Mouse (Mus musculus): Measurements from ENCODE around the gene Naaa. TPM values are rescaled to one million over a fixed set of nuclear protein-coding genes. Genes with fewer than 3 reads are reported as not detected.

Naaa gene
- total and polyA plus RNA-seq, 2 experiments from 2014 or later: 23.6 to 33.1 TPM

DNA sequence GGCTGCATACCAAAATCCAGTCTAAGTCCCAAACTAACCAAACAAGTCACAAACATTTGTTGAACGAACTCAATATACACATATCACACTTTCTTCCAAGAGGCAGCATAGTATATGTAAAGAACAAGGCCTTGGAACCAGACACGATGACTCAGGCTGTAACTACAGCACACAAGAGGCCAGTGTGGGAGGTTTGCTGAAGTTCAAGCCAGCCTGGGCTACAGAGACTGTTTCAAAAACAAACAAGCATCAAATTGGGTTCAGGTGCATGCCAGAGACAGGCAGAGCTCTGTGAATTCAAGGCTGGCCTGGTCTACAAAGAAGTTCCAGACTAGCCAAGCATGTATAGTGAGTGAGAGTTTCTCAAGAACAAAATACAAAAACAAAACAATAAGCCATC lies 16.6 kb upstream of the Naaa start:
- Histone ChIP-seq H3K4me1 (ENCODE audit: insufficient read depth) (no peaks in the 10 kb centered on the region), H3K36me3 (ENCODE audit: insufficient read depth) (peaks cover 82% of the 10 kb centered on the region), H3K9me3 (ENCODE audit: low read length) (no peaks in the 10 kb centered on the region), H3K27me3 (ENCODE audit: insufficient read depth, low read length) (no peaks in the 10 kb centered on the region), H3K4me3 (ENCODE audit: low read depth, low read length) (no peak overlapping the region), H3K4me2 (ENCODE audit: low read depth) (no peak overlapping the region), H3K27ac (ENCODE audit: low read depth, low read length) (no peak overlapping the region), H3K9ac (no peak overlapping the region)
- TF ChIP-seq CTCF (IDR thresholded peaks at IDR 0.05; ENCODE audit: low read depth): no peak
- no peak for DNase-seq
- 90% methylated on average over 2 of the region's 2 CpGs for WGBS
- ATAC-seq: no peak

- 93% methylated on average over 6 of the region's 6 CpGs for WGBS
- Histone ChIP-seq H3K27ac (ENCODE audit: low read depth, low read length) (no peak overlapping the region), H3K9ac (no peak overlapping the region), H3K4me2 (ENCODE audit: low read depth) (no peak overlapping the region), H3K4me3 (ENCODE audit: low read depth, low read length) (no peak overlapping the region), H3K27me3 (ENCODE audit: insufficient read depth, low read length) (no peaks in the 10 kb centered on the region), H3K9me3 (ENCODE audit: low read length) (no peaks in the 10 kb centered on the region), H3K36me3 (ENCODE audit: insufficient read depth) (peaks cover 88% of the 10 kb centered on the region), H3K4me1 (ENCODE audit: insufficient read depth) (no peaks in the 10 kb centered on the region)
- TF ChIP-seq CTCF (IDR thresholded peaks at IDR 0.05; ENCODE audit: low read depth): no peak
- DNase-seq (no peak), ATAC-seq (no peak)
Measured at GRCm38 (mm10) chr5:92291652-92292414, 13.9 kb upstream of the Naaa start.

GRCm38 (mm10) chr5:92287840-92288239 lies 9.9 kb upstream of the Naaa start:
- WGBS: 87% methylated on average over 6 of the region's 6 CpGs
- no peaks in the 10 kb centered on the region for H3K27me3 ChIP-seq (ENCODE audit: insufficient read depth, low read length)
- no peak overlapping the region for H3K9ac ChIP-seq
- H3K4me3 ChIP-seq (ENCODE audit: low read depth, low read length): no peak overlapping the region
- H3K36me3 ChIP-seq (ENCODE audit: insufficient read depth): peaks cover 74% of the 10 kb centered on the region
- no peak for TF ChIP-seq CTCF (IDR thresholded peaks at IDR 0.05; ENCODE audit: low read depth)
- no peak for ATAC-seq
- H3K4me2 ChIP-seq (ENCODE audit: low read depth): no peak overlapping the region
- no peaks in the 10 kb centered on the region for H3K9me3 ChIP-seq (ENCODE audit: low read length)
- H3K27ac ChIP-seq (ENCODE audit: low read depth, low read length): no peak overlapping the region
- H3K4me1 ChIP-seq (ENCODE audit: insufficient read depth): no peaks in the 10 kb centered on the region
- DNase-seq: no peak

- peaks cover 29% of the 10 kb centered on the region for H3K36me3 ChIP-seq (ENCODE audit: insufficient read depth)
- H3K27me3 ChIP-seq (ENCODE audit: insufficient read depth, low read length): no peaks in the 10 kb centered on the region
- TF ChIP-seq CTCF (IDR thresholded peaks at IDR 0.05; ENCODE audit: low read depth): no peak
- H3K9me3 ChIP-seq (ENCODE audit: low read length): no peaks in the 10 kb centered on the region
- no peak overlapping the region for H3K4me3 ChIP-seq (ENCODE audit: low read depth, low read length)
- H3K27ac ChIP-seq (ENCODE audit: low read depth, low read length): no peak overlapping the region
- ATAC-seq: no peak
- H3K4me2 ChIP-seq (ENCODE audit: low read depth): no peak overlapping the region
- no peaks in the 10 kb centered on the region for H3K4me1 ChIP-seq (ENCODE audit: insufficient read depth)
- no peak for DNase-seq
- 87% methylated on average over 3 of the region's 3 CpGs for WGBS
- H3K9ac ChIP-seq: no peak overlapping the region
Measured at GRCm38 (mm10) chr5:92283107-92283506, 5.1 kb upstream of the Naaa start.

DNA sequence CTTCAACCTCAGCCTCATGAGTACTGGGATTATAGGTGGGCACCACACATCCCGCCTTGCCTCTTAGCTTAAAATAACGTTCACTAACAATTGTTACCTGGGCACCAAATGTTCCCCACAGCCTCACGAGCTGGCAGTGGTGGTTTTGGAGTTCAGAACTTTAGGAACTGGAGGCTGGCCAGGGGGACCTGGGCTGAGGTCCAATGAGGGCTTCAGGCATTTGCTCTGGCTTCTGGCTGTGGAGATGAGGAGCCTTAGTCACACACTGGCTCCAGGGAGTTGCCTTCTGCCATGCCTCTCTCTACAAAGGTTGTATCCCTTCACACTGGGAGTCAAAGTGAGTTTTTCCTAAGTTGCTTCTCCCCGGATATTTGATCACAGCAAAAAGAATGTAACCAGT lies 4.6 kb upstream of the Naaa start:
- Histone ChIP-seq H3K27ac (ENCODE audit: low read depth, low read length) (no peak overlapping the region), H3K36me3 (ENCODE audit: insufficient read depth) (peaks cover 24% of the 10 kb centered on the region), H3K4me2 (ENCODE audit: low read depth) (no peak overlapping the region), H3K4me3 (ENCODE audit: low read depth, low read length) (no peak overlapping the region), H3K27me3 (ENCODE audit: insufficient read depth, low read length) (no peaks in the 10 kb centered on the region), H3K9me3 (ENCODE audit: low read length) (no peaks in the 10 kb centered on the region), H3K9ac (no peak overlapping the region), H3K4me1 (ENCODE audit: insufficient read depth) (no peaks in the 10 kb centered on the region)
- ATAC-seq: no peak
- TF ChIP-seq CTCF (IDR thresholded peaks at IDR 0.05; ENCODE audit: low read depth): no peak
- WGBS: 68% methylated on average over 4 of the region's 4 CpGs
- no peak for DNase-seq

DNA sequence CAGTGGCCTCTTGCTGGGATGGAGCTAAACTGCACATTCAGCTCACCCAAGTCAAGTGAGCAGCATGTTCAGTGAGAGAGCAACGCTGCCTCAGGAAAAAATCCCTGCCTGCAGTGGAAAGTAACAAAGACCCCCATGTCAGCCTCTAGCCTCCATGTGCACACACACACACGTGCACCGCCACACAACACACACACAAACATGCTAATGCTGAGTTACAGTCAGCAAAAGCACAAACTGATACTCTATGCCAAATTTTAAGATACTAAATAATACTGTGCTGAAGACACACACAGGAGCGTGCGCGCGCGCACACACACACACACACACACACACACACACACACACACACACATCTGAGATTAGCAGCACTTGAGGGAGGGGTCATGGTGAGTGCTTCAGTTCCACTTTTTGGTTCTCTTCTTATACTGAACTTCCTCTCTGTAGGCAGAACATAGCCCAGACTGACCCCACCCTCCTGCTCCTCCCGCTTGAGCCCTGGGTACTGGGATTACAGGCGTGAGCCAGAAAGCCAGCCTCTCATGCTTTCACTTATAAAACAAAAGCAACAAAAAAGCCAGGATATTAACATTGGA lies 1.1 kb upstream of the Naaa start:
- Histone ChIP-seq H3K4me3 (ENCODE audit: low read depth, low read length) (no peak overlapping the region), H3K4me2 (ENCODE audit: low read depth) (no peak overlapping the region), H3K36me3 (ENCODE audit: insufficient read depth) (no peaks in the 10 kb centered on the region), H3K27me3 (ENCODE audit: insufficient read depth, low read length) (no peaks in the 10 kb centered on the region), H3K9ac (no peak overlapping the region), H3K27ac (ENCODE audit: low read depth, low read length) (no peak overlapping the region), H3K9me3 (ENCODE audit: low read length) (no peaks in the 10 kb centered on the region), H3K4me1 (ENCODE audit: insufficient read depth) (no peaks in the 10 kb centered on the region)
- DNase-seq: no peak
- ATAC-seq: no peak
- WGBS: 80% methylated on average over 10 of the region's 10 CpGs
- TF ChIP-seq CTCF (IDR thresholded peaks at IDR 0.05; ENCODE audit: low read depth): no peak

DNA sequence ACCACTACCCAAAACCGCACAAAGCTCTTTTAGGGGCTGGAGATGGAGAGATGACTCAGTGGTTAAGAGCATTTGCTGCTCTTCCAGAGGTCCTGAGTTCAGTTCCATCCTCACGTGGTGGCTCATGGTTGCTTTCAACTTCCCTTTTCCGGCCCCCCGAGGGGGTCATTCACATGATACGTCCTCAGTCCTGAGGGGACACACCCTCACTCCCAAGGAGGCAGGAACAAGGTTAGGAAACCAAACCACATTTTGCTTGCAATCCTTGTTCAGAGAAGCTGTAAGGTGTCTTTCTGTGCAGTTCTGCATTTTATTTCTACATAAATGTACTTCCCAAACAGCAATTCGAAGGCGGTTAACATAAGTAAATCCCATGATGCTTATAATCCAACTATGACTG lies 7.5 kb downstream of the Naaa start:
- no peak overlapping the region for H3K4me3 ChIP-seq (ENCODE audit: low read depth, low read length)
- 88% methylated on average over 7 of the region's 7 CpGs for WGBS

More for the DNA sequence above, 7.5 kb downstream of the Naaa start:
- H3K9me3 ChIP-seq (ENCODE audit: low read length): no peaks in the 10 kb centered on the region
- H3K27me3 ChIP-seq (ENCODE audit: insufficient read depth, low read length): no peaks in the 10 kb centered on the region
- H3K4me1 ChIP-seq (ENCODE audit: insufficient read depth): no peaks in the 10 kb centered on the region
- ATAC-seq (no peak), DNase-seq (no peak)
- no peak overlapping the region for H3K9ac ChIP-seq
- no peak overlapping the region for H3K27ac ChIP-seq (ENCODE audit: low read depth, low read length)
- H3K36me3 ChIP-seq (ENCODE audit: insufficient read depth): no peaks in the 10 kb centered on the region
- no peak overlapping the region for H3K4me2 ChIP-seq (ENCODE audit: low read depth)
- TF ChIP-seq CTCF (IDR thresholded peaks at IDR 0.05; ENCODE audit: low read depth): no peak

Data from forebrain, postnatal 0 days (tissue).